ENCODE assay signal across 8 mouse cellular contexts in the genomic region with DNA sequence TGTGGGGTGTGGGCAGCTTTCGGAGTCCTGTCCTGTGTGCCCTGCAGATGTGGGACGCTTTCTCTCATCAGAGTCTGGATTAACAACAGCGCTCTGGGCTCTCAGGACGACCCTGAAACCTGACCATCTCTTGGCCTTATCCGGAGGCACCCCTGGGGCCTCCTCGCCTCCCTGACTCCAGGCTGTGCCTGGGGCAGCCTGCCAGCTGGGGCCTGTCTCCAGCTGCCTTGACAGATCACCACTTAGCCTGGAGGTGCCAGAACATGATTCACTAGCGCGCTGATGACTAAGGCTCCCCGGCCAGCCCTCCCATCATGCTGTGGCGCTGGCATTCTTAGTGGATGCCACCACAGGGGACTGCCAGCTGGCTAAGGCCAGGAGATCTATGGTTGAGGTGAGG. TPM values are rescaled to one million over a fixed set of nuclear protein-coding genes. Genes with fewer than 3 reads are reported as not detected.
A peak's percentile ranks its signal among the peaks of the same experiment; 100 is the strongest.
DNase-seq lines count a peak whose midpoint lies in the region; ATAC-seq and TF ChIP-seq lines count a peak whose summit lies in the region.

No protein-coding gene starts in this region.

- no peak overlapping the region for H3K4me3 ChIP-seq in forebrain, embryonic 10.5 days
- no peak overlapping the region for H3K4me3 ChIP-seq in forebrain, embryonic 16.5 days (replicated peaks; ENCODE audit: low read length)
- no peak overlapping the region for H3K4me3 ChIP-seq in embryonic facial prominence, embryonic 14.5 days (ENCODE audit: low read depth, low read length)
- H3K4me3 ChIP-seq in heart, postnatal 0 days (ENCODE audit: low read depth, low read length) = no peak overlapping the region
- no peak overlapping the region for H3K4me3 ChIP-seq in liver, embryonic 11.5 days (ENCODE audit: low read depth, low read length)

- no peak for TF ChIP-seq EP300 in heart, postnatal 0 days (IDR thresholded peaks at IDR 0.05; ENCODE audit: low read depth)

- no peaks in the 10 kb centered on the region for H3K36me3 ChIP-seq in forebrain, embryonic 10.5 days (replicated peaks)
- no peaks in the 10 kb centered on the region for H3K36me3 ChIP-seq in forebrain, embryonic 16.5 days (ENCODE audit: control insufficient read depth, insufficient read depth)
- H3K36me3 ChIP-seq in embryonic facial prominence, embryonic 14.5 days (ENCODE audit: control insufficient read depth, insufficient read depth, low read length) = no peaks in the 10 kb centered on the region
- H3K36me3 ChIP-seq in heart, postnatal 0 days (replicated peaks; ENCODE audit: control insufficient read depth, insufficient read depth, low read length) = no peaks in the 10 kb centered on the region
- H3K36me3 ChIP-seq in liver, embryonic 11.5 days (ENCODE audit: control insufficient read depth, insufficient read depth, low read length) = no peaks in the 10 kb centered on the region

- no peak overlapping the region for H3K9ac ChIP-seq in forebrain, embryonic 16.5 days (replicated peaks; ENCODE audit: low read depth, low read length)
- H3K9ac ChIP-seq in embryonic facial prominence, embryonic 14.5 days (ENCODE audit: low read depth, low read length) = no peak overlapping the region
- H3K9ac ChIP-seq in heart, postnatal 0 days (replicated peaks; ENCODE audit: low read depth, low read length) = no peak overlapping the region
- H3K9ac ChIP-seq in liver, embryonic 11.5 days (ENCODE audit: low read depth, low read length) = no peak overlapping the region

- H3K4me2 ChIP-seq in forebrain, embryonic 16.5 days (ENCODE audit: low read length) = no peak overlapping the region
- H3K4me2 ChIP-seq in embryonic facial prominence, embryonic 14.5 days (ENCODE audit: low read depth, low read length) = peak overlapping the region; percentile 5; the same call in 1 of the 2 replicates
- H3K4me2 ChIP-seq in heart, postnatal 0 days (ENCODE audit: low read depth, low read length) = no peak overlapping the region
- no peak overlapping the region for H3K4me2 ChIP-seq in liver, embryonic 11.5 days

- H3K27me3 ChIP-seq in forebrain, embryonic 10.5 days (ENCODE audit: poor library complexity, severe bottlenecking) = no peaks in the 10 kb centered on the region
- no peaks in the 10 kb centered on the region for H3K27me3 ChIP-seq in forebrain, embryonic 16.5 days (replicated peaks; ENCODE audit: control insufficient read depth, insufficient read depth, low read length)
- H3K27me3 ChIP-seq in embryonic facial prominence, embryonic 14.5 days (replicated peaks; ENCODE audit: control insufficient read depth, insufficient read depth, low read length) = no peaks in the 10 kb centered on the region
- no peaks in the 10 kb centered on the region for H3K27me3 ChIP-seq in heart, postnatal 0 days (ENCODE audit: control insufficient read depth, insufficient read depth, low read length)
- no peaks in the 10 kb centered on the region; the same call in 1 of the 2 replicates for H3K27me3 ChIP-seq in liver, embryonic 11.5 days (replicated peaks; ENCODE audit: control insufficient read depth, insufficient read depth, low read length)

- no peaks in the 10 kb centered on the region for H3K9me3 ChIP-seq in forebrain, embryonic 10.5 days
- no peaks in the 10 kb centered on the region for H3K9me3 ChIP-seq in forebrain, embryonic 16.5 days (ENCODE audit: control insufficient read depth, low read length)
- no peaks in the 10 kb centered on the region for H3K9me3 ChIP-seq in embryonic facial prominence, embryonic 14.5 days (ENCODE audit: control insufficient read depth, low read length)
- H3K9me3 ChIP-seq in heart, postnatal 0 days (replicated peaks; ENCODE audit: control insufficient read depth, low read length) = no peaks in the 10 kb centered on the region
- H3K9me3 ChIP-seq in liver, embryonic 11.5 days (ENCODE audit: control insufficient read depth, low read length) = no peaks in the 10 kb centered on the region

- DNase-seq in forebrain, embryonic 10.5 days (ENCODE audit: extremely low spot score, low spot score) = no peak
- DNase-seq in embryonic facial prominence, embryonic 14.5 days (ENCODE audit: low spot score) = peak; percentile 92
- peak; percentile 87 for DNase-seq in heart, postnatal 0 days (ENCODE audit: low spot score)
- peak; percentile 84 to 93 for DNase-seq in kidney, postnatal 25 days
- peak; percentile 60 for DNase-seq in liver, embryonic 11.5 days (ENCODE audit: low spot score)
- peak; percentile 86 for DNase-seq in ovary, adult 18-20 months (ENCODE audit: low spot score)
- DNase-seq in thymus, postnatal 25 days = no peak

- peaks cover 50% of the 10 kb centered on the region for H3K4me1 ChIP-seq in forebrain, embryonic 10.5 days
- peaks cover 7% of the 10 kb centered on the region for H3K4me1 ChIP-seq in forebrain, embryonic 16.5 days (replicated peaks; ENCODE audit: control insufficient read depth, insufficient read depth, low read length)
- peaks cover 34% of the 10 kb centered on the region for H3K4me1 ChIP-seq in embryonic facial prominence, embryonic 14.5 days (ENCODE audit: control insufficient read depth, insufficient read depth, low read length)
- H3K4me1 ChIP-seq in heart, postnatal 0 days (ENCODE audit: control insufficient read depth, insufficient read depth) = peaks cover 20% of the 10 kb centered on the region
- H3K4me1 ChIP-seq in liver, embryonic 11.5 days (replicated peaks; ENCODE audit: control insufficient read depth, insufficient read depth, low read length) = peaks cover 27% of the 10 kb centered on the region

- H3K27ac ChIP-seq in forebrain, embryonic 10.5 days = peak overlapping the region; percentile 46
- H3K27ac ChIP-seq in forebrain, embryonic 16.5 days (ENCODE audit: low read length) = no peak overlapping the region
- H3K27ac ChIP-seq in embryonic facial prominence, embryonic 14.5 days (replicated peaks; ENCODE audit: low read depth, low read length) = peak overlapping the region; percentile 16
- H3K27ac ChIP-seq in heart, postnatal 0 days (ENCODE audit: low read depth) = peak overlapping the region; percentile 61
- peak overlapping the region; percentile 36; the same call in 1 of the 2 replicates for H3K27ac ChIP-seq in liver, embryonic 11.5 days (ENCODE audit: low read depth, low read length)

- no peak for TF ChIP-seq CTCF in heart, postnatal 0 days (IDR thresholded peaks at IDR 0.05; ENCODE audit: low read depth)

- 58% methylated on average over 10 of the region's 10 CpGs for WGBS in forebrain, embryonic 10.5 days
- 38% methylated on average over 10 of the region's 10 CpGs for WGBS in forebrain, embryonic 16.5 days
- WGBS in embryonic facial prominence, embryonic 14.5 days = 22% methylated on average over 8 of the region's 10 CpGs
- WGBS in heart, postnatal 0 days = 12% methylated on average over 10 of the region's 10 CpGs
- 36% methylated on average over 10 of the region's 10 CpGs for WGBS in liver, embryonic 11.5 days

- ATAC-seq in forebrain, embryonic 16.5 days = no peak; the same call in 1 of the 2 replicates
- ATAC-seq in embryonic facial prominence, embryonic 14.5 days (ENCODE audit: low read depth) = peak; percentile 86
- peak; percentile 89 for ATAC-seq in heart, postnatal 0 days (ENCODE audit: insufficient read depth, low read depth)
- ATAC-seq in liver, embryonic 11.5 days (replicated peaks; ENCODE audit: low FRiP score) = no peak; the same call in 1 of the 2 replicates

RNA-seq across cellular contexts. Expression of a gene that starts 37.1 kb away (rescaled TPM):
- 10.0 and 11.4 TPM in 2 replicates for polyA plus RNA-seq in forebrain, embryonic 10.5 days (2016; fragmentation: Nextera tagmentation; extraction: Ambion mirVana)
- polyA plus RNA-seq in forebrain, embryonic 16.5 days (2015; fragmentation: Nextera tagmentation; extraction: Ambion mirVana) = 19.9 and 20.1 TPM in 2 replicates
- 25.1 and 27.8 TPM in 2 replicates for polyA plus RNA-seq in embryonic facial prominence, embryonic 14.5 days (2014; fragmentation: Nextera tagmentation; extraction: Ambion mirVana)
- total RNA-seq in heart, postnatal 0 days (2014; rRNA removed; ENCODE audit: low replicate concordance) = 31.9 and 47.6 TPM in 2 replicates
- 7.7 and 10.9 TPM in 2 replicates for polyA plus RNA-seq in heart, postnatal 0 days (2015; fragmentation: Nextera tagmentation; extraction: Ambion mirVana)
- polyA plus RNA-seq in liver, embryonic 11.5 days (2014; fragmentation: Nextera tagmentation; extraction: Ambion mirVana) = 10.4 and 11.2 TPM in 2 replicates

Comparison
In these comparisons a context has a peak if more than half of its experiments do, and no peak if none do; other contexts are left out.
1. DNase-seq: peak in embryonic facial prominence, embryonic 14.5 days (single experiment), heart, postnatal 0 days (single experiment), kidney, postnatal 25 days (2 of 2), liver, embryonic 11.5 days (single experiment) and ovary, adult 18-20 months (single experiment); none in forebrain, embryonic 10.5 days (single experiment) and thymus, postnatal 25 days (single experiment).
2. ATAC-seq: peak in embryonic facial prominence, embryonic 14.5 days (single experiment) and heart, postnatal 0 days (single experiment); none in forebrain, embryonic 16.5 days (single experiment) and liver, embryonic 11.5 days (single experiment).